Mouse (Mus musculus): ENCODE data around the gene Ankrd45. TPM values are rescaled to one million over a fixed set of nuclear protein-coding genes. Genes with fewer than 3 reads are reported as not detected.
"Not testable (repeated sequence)": the region's sequence is repeated elsewhere in the genome, so short reads cannot be mapped to it uniquely, and the experiment has no call there.

The Ankrd45 gene
- polyA plus RNA-seq (2012; rRNA removed) = 54.9 and 55.8 TPM in 2 replicates

- DNase-seq (ENCODE audit: extremely low spot score in 1 of 2, low spot score in 1 of 2) = peak; percentile 38 to 81
These were observed at the start of gene Ankrd45 for GRCm38 (mm10) chr1:161142531-161143159. TSS of gene Ankrd45 (plus strand) at chr1:161142691.

GRCm38 (mm10) chr1:161099721-161100405 lies 42.6 kb upstream of the Ankrd45 start:
- no peak for DNase-seq (ENCODE audit: extremely low spot score in 1 of 2, low spot score in 1 of 2)

GRCm38 (mm10) chr1:161103842-161104241 lies 38.6 kb upstream of the Ankrd45 start:
- no peak for DNase-seq (ENCODE audit: extremely low spot score in 1 of 2, low spot score in 1 of 2)

- no peak for DNase-seq (ENCODE audit: extremely low spot score in 1 of 2, low spot score in 1 of 2)
These were observed 33.3 kb upstream of the Ankrd45 start for GRCm38 (mm10) chr1:161109216-161109615.

- DNase-seq (ENCODE audit: extremely low spot score in 1 of 2, low spot score in 1 of 2) = no peak
These were observed 27.9 kb upstream of the Ankrd45 start for GRCm38 (mm10) chr1:161114591-161114990.

GRCm38 (mm10) chr1:161122661-161123418 lies 19.7 kb upstream of the Ankrd45 start:
- DNase-seq (ENCODE audit: extremely low spot score in 1 of 2, low spot score in 1 of 2) = no peak

GRCm38 (mm10) chr1:161126461-161126860 lies 16.0 kb upstream of the Ankrd45 start:
- no peak for DNase-seq (ENCODE audit: extremely low spot score in 1 of 2, low spot score in 1 of 2)

GRCm38 (mm10) chr1:161130726-161131664 lies 11.5 kb upstream of the Ankrd45 start, which contains the start of gene Klhl20:
TSS of gene Klhl20 (minus strand) at chr1:161131511.
- DNase-seq (ENCODE audit: extremely low spot score in 1 of 2, low spot score in 1 of 2) = peak; percentile 87 to 99

- no peak for DNase-seq (ENCODE audit: extremely low spot score in 1 of 2, low spot score in 1 of 2)
These were observed 3.0 kb upstream of the Ankrd45 start for GRCm38 (mm10) chr1:161139496-161139895.

- DNase-seq (ENCODE audit: extremely low spot score in 1 of 2, low spot score in 1 of 2) = no peak
These were observed 2.3 kb upstream of the Ankrd45 start for GRCm38 (mm10) chr1:161140026-161140762.

GRCm38 (mm10) chr1:161143216-161143615 lies 725 bp downstream of the Ankrd45 start:
- peak in 1 of 2 experiments; percentile 33 for DNase-seq (ENCODE audit: extremely low spot score in 1 of 2, low spot score in 1 of 2)

- not testable (repeated sequence) for DNase-seq (ENCODE audit: extremely low spot score in 1 of 2, low spot score in 1 of 2)
These were observed 3.1 kb downstream of the Ankrd45 start for GRCm38 (mm10) chr1:161145611-161146010.

GRCm38 (mm10) chr1:161147888-161148287 lies 5.4 kb downstream of the Ankrd45 start:
- DNase-seq (ENCODE audit: extremely low spot score in 1 of 2, low spot score in 1 of 2) = no peak

- DNase-seq (ENCODE audit: extremely low spot score in 1 of 2, low spot score in 1 of 2) = no peak
These were observed 8.6 kb downstream of the Ankrd45 start for GRCm38 (mm10) chr1:161151098-161151497.

GRCm38 (mm10) chr1:161156546-161156945 lies 14.1 kb downstream of the Ankrd45 start:
- DNase-seq (ENCODE audit: extremely low spot score in 1 of 2, low spot score in 1 of 2) = no peak

GRCm38 (mm10) chr1:161159214-161159613 lies 16.7 kb downstream of the Ankrd45 start, which contains the start of gene Tex50:
TSS of gene Tex50 (minus strand) at chr1:161159314.
- no peak for DNase-seq (ENCODE audit: extremely low spot score in 1 of 2, low spot score in 1 of 2)

- no peak for DNase-seq (ENCODE audit: extremely low spot score in 1 of 2, low spot score in 1 of 2)
These were observed 17.8 kb downstream of the Ankrd45 start for GRCm38 (mm10) chr1:161160266-161160665.

- peak; percentile 21 to 75 for DNase-seq (ENCODE audit: extremely low spot score in 1 of 2, low spot score in 1 of 2)
These were observed 28.2 kb downstream of the Ankrd45 start for GRCm38 (mm10) chr1:161170651-161171050.

GRCm38 (mm10) chr1:161180674-161181073 lies 38.2 kb downstream of the Ankrd45 start:
- DNase-seq (ENCODE audit: extremely low spot score in 1 of 2, low spot score in 1 of 2) = peak in 1 of 2 experiments; percentile 70

All from frontal cortex, adult 2 months (tissue).